Mouse (Mus musculus) CD4-positive naive resting alpha-beta T cell, adult 57 days (primary cell): ENCODE measurements around the gene Pias4. TPM values are rescaled to one million over a fixed set of nuclear protein-coding genes. Genes with fewer than 3 reads are reported as not detected.

ENCODE experiments used
- total RNA-seq: library from RNA; stranded (reverse); gene quantifications from one replicate; pipeline ENCODE4 v1.2.4, GENCODE M21; 2023

Gene Pias4
- 34.9 TPM for total RNA-seq

GRCm38 (mm10) chr10:81167200-81168086, at the start of gene Pias4:
Gene Pias4 (minus strand): TSS chr10:81167923.

DNA sequence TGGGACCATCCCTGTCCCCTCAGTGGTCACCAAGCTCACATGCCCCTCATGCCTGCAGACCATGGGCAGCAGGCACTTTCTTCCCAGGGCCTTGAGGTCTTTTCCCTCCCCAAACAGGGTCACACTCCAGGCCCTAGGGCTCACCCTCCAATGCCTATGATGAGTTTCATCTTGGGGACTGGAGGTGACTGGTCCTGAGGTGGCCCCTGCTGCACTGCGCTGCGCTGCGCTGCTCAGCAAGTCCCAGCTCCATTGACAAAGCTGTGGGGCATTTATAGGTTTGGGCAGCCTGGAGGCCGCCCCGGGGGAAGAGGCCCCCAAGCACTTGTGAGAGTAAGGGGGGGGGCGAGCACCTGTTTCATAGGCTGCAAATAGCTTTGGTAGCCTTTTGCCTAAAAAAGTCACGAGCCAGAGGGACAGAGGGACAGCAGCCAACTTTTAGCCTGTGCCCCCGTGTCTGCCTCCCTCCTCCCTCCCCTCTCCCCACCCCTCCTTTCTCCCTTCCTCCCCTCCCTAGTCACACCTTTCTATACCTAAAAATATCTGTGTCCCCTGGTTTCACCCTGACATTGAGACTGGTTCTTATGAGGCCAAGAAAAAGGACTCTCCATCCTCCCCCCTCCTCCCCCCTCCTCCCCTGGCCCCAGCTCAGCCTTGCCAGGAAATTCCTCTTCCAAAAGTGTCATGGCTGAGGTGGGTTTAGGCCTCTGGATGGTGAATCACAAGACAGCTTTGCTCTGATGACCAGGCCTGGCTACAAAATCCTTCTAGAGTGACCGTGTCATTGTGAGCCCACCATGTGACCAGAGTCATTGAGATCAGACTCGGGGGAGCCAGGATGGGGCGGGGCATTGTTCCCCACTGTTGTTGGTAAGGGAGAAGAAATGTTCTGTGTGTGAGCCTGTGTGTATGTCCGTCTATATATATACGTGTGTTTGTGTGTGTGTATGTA, 34.4 kb upstream of the Pias4 start, which contains the start of gene Nmrk2:
Nmrk2 (minus strand) TSS at position 245 of the 952 bp plus-strand sequence.

DNA sequence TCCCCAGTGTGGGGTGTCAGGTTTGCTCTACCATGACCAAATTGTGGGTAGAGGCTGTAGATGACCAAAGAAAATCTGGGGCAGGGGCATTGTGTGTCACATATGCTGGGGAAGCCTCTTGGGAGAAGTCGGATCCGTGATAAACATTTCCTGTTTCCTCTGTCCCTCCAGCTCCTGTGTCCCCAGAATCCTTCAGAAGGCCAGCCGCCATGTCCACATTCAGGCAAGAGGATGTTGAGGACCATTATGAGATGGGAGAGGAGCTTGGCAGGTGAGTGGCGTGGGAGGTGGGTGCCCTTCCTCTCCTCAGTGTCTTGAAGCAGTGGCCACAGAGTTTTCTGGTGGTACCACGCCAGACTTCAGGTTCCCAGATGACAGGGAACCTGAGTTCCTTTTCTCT, 16.1 kb upstream of the Pias4 start, which contains the start of gene 4930442H23Rik:
4930442H23Rik (minus strand) TSS at position 45 of the 400 bp plus-strand sequence.

DNA sequence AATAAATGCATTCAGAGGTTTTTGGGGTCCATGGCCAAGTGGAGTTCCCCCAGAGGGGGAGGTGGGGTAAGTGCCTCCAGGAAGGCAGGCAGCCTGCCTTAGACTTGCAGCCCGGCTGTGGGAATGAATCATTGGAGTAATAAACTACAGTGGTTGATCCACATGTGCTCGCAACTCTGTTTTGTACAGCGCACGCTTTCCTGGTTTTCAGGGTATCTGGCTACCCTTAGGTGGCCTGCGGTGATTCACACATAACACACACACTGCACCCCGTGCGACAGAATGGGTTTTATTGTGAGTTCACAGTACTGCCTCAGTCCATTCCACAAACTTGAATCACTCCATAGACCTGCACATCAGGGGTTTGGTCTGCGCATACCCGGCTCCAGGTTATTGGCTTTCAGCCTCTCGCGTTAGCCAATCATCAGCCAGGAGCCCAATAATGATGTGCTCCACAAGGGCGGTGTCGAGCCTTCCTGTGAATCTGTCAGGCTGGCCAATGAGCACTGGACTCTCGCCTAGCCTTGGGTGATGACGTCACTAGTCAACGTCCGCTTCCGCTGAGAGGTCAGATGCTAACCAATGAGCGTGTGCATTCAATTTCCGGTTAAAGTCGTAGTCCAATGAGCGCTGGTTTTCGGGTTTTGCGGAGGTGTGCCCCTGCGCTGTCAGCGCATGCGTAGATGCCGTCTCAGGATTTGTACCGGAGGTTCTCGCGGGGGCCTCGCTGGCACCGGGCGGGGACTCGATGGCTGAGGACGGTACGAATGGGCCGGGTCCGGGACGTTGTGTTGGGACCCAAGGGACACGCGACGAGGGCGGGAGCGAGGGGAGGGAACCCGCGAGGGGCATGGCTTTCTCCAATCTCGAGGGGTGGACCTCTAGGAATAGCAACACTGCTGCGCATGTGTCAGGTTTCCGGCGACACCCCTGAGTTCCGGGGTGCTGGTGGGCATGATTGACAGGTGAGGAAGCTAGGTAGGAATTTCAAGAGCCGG, 14.9 kb upstream of the Pias4 start, which contains the start of gene Dapk3:
Dapk3 (plus strand) TSS at position 670 of the 998 bp plus-strand sequence.

GRCm38 (mm10) chr10:81176466-81177271, 8.9 kb upstream of the Pias4 start, which contains the start of gene Eef2:
Gene Eef2 (plus strand): TSS chr10:81176631.

DNA sequence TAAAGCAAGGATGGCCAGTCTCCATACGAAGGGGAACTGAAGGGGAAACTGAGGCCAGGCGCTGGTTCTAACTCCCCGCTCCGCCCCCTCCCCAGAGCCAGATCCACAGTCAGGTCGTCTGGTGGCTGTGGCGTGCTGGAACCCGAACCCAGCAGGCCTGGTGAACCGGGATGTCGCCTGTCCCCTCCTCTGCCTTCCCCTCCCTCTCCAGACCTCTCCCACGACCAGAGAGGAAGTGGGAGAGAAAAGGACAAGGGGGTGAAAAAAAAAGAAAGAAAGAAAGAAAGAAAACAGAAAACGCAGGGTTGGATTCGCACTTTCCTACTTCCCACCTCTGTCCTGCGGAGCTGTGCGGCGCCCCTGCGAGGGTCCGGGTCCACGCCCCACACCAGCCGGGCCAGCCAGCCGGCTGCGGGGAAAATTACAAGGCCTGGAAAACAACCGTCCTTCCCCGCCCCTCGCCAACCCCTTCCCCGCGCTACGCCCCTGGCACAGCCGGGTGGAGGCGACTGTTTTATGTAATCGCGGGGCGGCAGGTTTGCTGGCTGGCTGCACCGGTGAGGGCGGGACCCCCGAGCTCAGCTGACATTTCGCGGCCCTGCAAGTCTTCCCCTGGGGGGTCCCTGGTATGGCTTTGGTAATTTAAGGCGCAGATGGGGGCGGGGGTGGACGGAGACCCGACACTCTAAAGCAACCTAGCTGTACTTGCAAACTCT, 32.6 kb downstream of the Pias4 start, which contains the start of gene Zbtb7a:
Zbtb7a (plus strand) TSS at position 255 of the 716 bp plus-strand sequence.

DNA sequence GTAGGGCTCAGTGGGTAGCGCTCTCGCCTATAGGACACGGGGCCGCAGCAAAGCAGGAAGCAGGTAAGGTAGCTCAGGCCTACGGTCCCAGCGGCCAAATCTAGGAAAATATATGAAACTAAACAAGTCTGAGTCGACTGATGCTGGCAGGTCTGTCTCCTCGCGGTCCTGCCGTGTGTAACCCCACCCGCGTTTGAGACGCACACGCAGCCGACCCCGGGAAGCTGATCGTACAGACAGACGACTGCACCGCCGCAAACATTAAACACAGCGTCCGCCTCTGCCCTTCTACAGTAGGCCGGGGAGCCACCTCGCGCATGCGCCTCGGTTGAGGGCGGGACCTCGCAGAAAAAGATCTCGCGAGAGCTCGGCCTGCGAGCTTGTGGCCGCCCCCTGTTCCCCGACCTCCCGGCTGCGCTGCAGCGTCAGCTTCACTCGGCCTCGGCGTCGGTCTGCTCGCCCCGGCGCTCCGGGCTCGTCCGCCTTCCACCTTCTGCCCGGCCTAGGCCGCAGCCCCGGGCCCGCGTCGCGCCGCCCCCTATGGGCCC, 62.1 kb downstream of the Pias4 start, which contains the start of gene Map2k2:
Map2k2 (plus strand) TSS at position 351 of the 548 bp plus-strand sequence.

Other genes with a start within 250 kb of the Pias4 start
- 10.2 TPM for gene Lmnb2, start 249.7 kb downstream of the Pias4 start, total RNA-seq
- 28.6 TPM for gene Gadd45b, start 237.8 kb downstream of the Pias4 start, total RNA-seq
- not detected for gene Gng7, start 153.0 kb downstream of the Pias4 start, total RNA-seq
- gene Diras1, start 142.3 kb downstream of the Pias4 start, total RNA-seq, result not detected
- gene Slc39a3, start 130.5 kb downstream of the Pias4 start, total RNA-seq, result 17.1 TPM
- 55.5 TPM for gene Sgta, start 107.7 kb downstream of the Pias4 start, total RNA-seq
- 13.4 TPM for gene Thop1, start 97.9 kb downstream of the Pias4 start, total RNA-seq
- not detected for gene Creb3l3, start 69.0 kb downstream of the Pias4 start, total RNA-seq
- 128 TPM for gene Map2k2, start 62.0 kb downstream of the Pias4 start, total RNA-seq
- gene Zbtb7a, start 32.7 kb downstream of the Pias4 start, total RNA-seq, result 58.9 TPM
- 2,367 TPM for gene Eef2, start 8.7 kb upstream of the Pias4 start, total RNA-seq
- 62.3 TPM for gene Dapk3, start 15.1 kb upstream of the Pias4 start, total RNA-seq
- not detected for gene 4930442H23Rik, start 15.9 kb upstream of the Pias4 start, total RNA-seq
- not detected for gene Nmrk2, start 34.1 kb upstream of the Pias4 start, total RNA-seq
- 0.50 TPM for gene Atcay, start 62.9 kb upstream of the Pias4 start, total RNA-seq
- gene Zfr2, start 65.2 kb upstream of the Pias4 start, total RNA-seq, result 4.9 TPM
- gene Matk, start 85.0 kb upstream of the Pias4 start, total RNA-seq, result 15.3 TPM
- gene Mrpl54, start 99.0 kb upstream of the Pias4 start, total RNA-seq, result 104 TPM
- 45.7 TPM for gene Apba3, start 99.0 kb upstream of the Pias4 start, total RNA-seq
- gene Tjp3, start 123.7 kb upstream of the Pias4 start, total RNA-seq, result 4.3 TPM
- 128 TPM for gene Pip5k1c, start 125.0 kb upstream of the Pias4 start, total RNA-seq
- 47.9 TPM for gene Cactin, start 153.2 kb upstream of the Pias4 start, total RNA-seq
- gene Tbxa2r, start 160.8 kb upstream of the Pias4 start, total RNA-seq, result 26.1 TPM
- not detected for gene Gipc3, start 175.3 kb upstream of the Pias4 start, total RNA-seq
- gene Hmg20b, start 182.6 kb upstream of the Pias4 start, total RNA-seq, result 55.4 TPM
- gene Mfsd12, start 189.6 kb upstream of the Pias4 start, total RNA-seq, result 5.4 TPM
- 7.5 TPM for gene 4930404N11Rik, start 197.9 kb upstream of the Pias4 start, total RNA-seq
- gene Fzr1, start 210.6 kb upstream of the Pias4 start, total RNA-seq, result 27.2 TPM
- gene Dohh, start 216.5 kb upstream of the Pias4 start, total RNA-seq, result 32.6 TPM
- gene Gm48551, start 216.5 kb upstream of the Pias4 start, total RNA-seq, result 4.7 TPM
- 9.7 TPM for gene Gm48552, start 221.1 kb upstream of the Pias4 start, total RNA-seq
- 2.2 TPM for gene Smim24, start 225.1 kb upstream of the Pias4 start, total RNA-seq